30 mouse cellular contexts compared by ENCODE assay signal in genomic region chr3:145129356-145129755, GRCm38 (mm10). TPM values are rescaled to one million over a fixed set of nuclear protein-coding genes. Genes with fewer than 3 reads are reported as not detected.
"Had no signal": no experiment of that assay in that cellular context is flagged by ENCODE, and none has a peak within 500 bp of the region (broad histone marks: within the 10 kb centered on the region; RNA-seq: fewer than 3 reads in every experiment).

No protein-coding gene starts in this region.

- H3K4me1 ChIP-seq: embryonic facial prominence, embryonic 10.5 days; embryonic facial prominence, embryonic 12.5 days; embryonic facial prominence, embryonic 13.5 days; embryonic facial prominence, embryonic 15.5 days; forebrain, embryonic 10.5 days; forebrain, embryonic 12.5 days; forebrain, embryonic 13.5 days; forebrain, embryonic 15.5 days had no signal

- H3K27me3 ChIP-seq: embryonic facial prominence, embryonic 12.5 days; embryonic facial prominence, embryonic 13.5 days; embryonic facial prominence, embryonic 15.5 days; forebrain, embryonic 12.5 days; forebrain, embryonic 13.5 days; forebrain, embryonic 15.5 days had no signal

- H3K9me3 ChIP-seq: embryonic facial prominence, embryonic 10.5 days; embryonic facial prominence, embryonic 12.5 days; embryonic facial prominence, embryonic 13.5 days; embryonic facial prominence, embryonic 15.5 days; forebrain, embryonic 10.5 days; forebrain, embryonic 12.5 days; forebrain, embryonic 13.5 days; forebrain, embryonic 15.5 days had no signal

- H3K27ac ChIP-seq: embryonic facial prominence, embryonic 10.5 days; embryonic facial prominence, embryonic 12.5 days; embryonic facial prominence, embryonic 13.5 days; embryonic facial prominence, embryonic 15.5 days; forebrain, embryonic 10.5 days; forebrain, embryonic 12.5 days; forebrain, embryonic 13.5 days; forebrain, embryonic 15.5 days; gastrocnemius, adult 2 months; heart, adult 2 months had no signal

- DNase-seq: cerebellum, adult 8-10 months; cerebellum, adult 9-10 months; cerebellum, adult 9-11 months; cerebellum, postnatal 10 days; cerebellum, postnatal 14 days; cerebellum, postnatal 25 days; cerebellum, postnatal 36 days; embryo, embryonic 11 days; forebrain, postnatal 0 days; gastrocnemius, adult 2 months; gastrocnemius, postnatal 10 days; gastrocnemius, postnatal 14 days; gastrocnemius, postnatal 25 days; gastrocnemius, postnatal 36 days; heart, adult 11 months; heart, adult 18-20 months; heart, adult 2 months had no signal

- H3K9ac ChIP-seq: embryonic facial prominence, embryonic 12.5 days; embryonic facial prominence, embryonic 13.5 days; embryonic facial prominence, embryonic 15.5 days; forebrain, embryonic 12.5 days; forebrain, embryonic 13.5 days; forebrain, embryonic 15.5 days; forebrain, postnatal 0 days had no signal

- H3K4me2 ChIP-seq: embryonic facial prominence, embryonic 12.5 days; embryonic facial prominence, embryonic 13.5 days; embryonic facial prominence, embryonic 15.5 days; forebrain, embryonic 12.5 days; forebrain, embryonic 13.5 days; forebrain, embryonic 15.5 days had no signal

- ATAC-seq: forebrain, embryonic 13.5 days; forebrain, embryonic 14.5 days; forebrain, embryonic 15.5 days; forebrain, embryonic 16.5 days; forebrain, postnatal 0 days had no signal

- H3K4me3 ChIP-seq: embryonic facial prominence, embryonic 10.5 days; embryonic facial prominence, embryonic 12.5 days; embryonic facial prominence, embryonic 13.5 days; embryonic facial prominence, embryonic 15.5 days; erythroblast, embryonic 14.5 days; forebrain, embryonic 10.5 days; forebrain, embryonic 12.5 days; forebrain, embryonic 13.5 days; forebrain, embryonic 15.5 days; gastrocnemius, adult 2 months; heart, adult 2 months had no signal

RNA-seq across cellular contexts. Expression of gene Clca2, which starts 30.1 kb away (rescaled TPM):
- polyA plus RNA-seq: cortical plate, adult 2 months; erythroblast, embryonic 14.5 days; forebrain, embryonic 13.5 days; forebrain, postnatal 0 days; frontal cortex, adult 2 months had no signal
